Mouse (Mus musculus) MEL (cell line): ENCODE measurements around the gene Creb1. TPM values are rescaled to one million over a fixed set of nuclear protein-coding genes. Genes with fewer than 3 reads are reported as not detected.

Experiments
- DNase-seq: peaks from one replicate; pipeline ENCODE4 v3.0.0; 2011; ENCODE audit warnings: low read depth, low spot score
- H3K27ac ChIP-seq: 2 replicates; pipeline ENCODE4 v1.5.1; 2012; ENCODE audit warnings: low read depth, mild to moderate bottlenecking, control low read depth, low read length, moderate library complexity; ENCODE audit not compliant: control insufficient read depth
- H3K27me3 ChIP-seq, 2 experiments: fragments of 150-350 bp in 1 of 2; sonication (generic) in 1 of 2; 2 replicates each; pipeline ENCODE4 v1.6.1; 2012; ENCODE audit warnings: low read length in 2 of 2, mild to moderate bottlenecking in 2 of 2, improper control_type of control experiment in 1 of 2, moderate library complexity in 1 of 2; ENCODE audit not compliant: insufficient read depth in 2 of 2, control insufficient read depth in 1 of 2
- H3K36me3 ChIP-seq, 2 experiments: 2 replicates each; pipeline ENCODE4 v1.6.1; 2012 to 2014; ENCODE audit warnings: low read length in 2 of 2, improper control_type of control experiment in 1 of 2, inconsistent platforms in 1 of 2, mild to moderate bottlenecking in 1 of 2; ENCODE audit not compliant: insufficient read depth in 2 of 2, control insufficient read depth in 1 of 2
- H3K4me1 ChIP-seq, 2 experiments: fragments of 150-350 bp in 1 of 2; sonication (generic) in 1 of 2; 2 replicates each; pipeline ENCODE4 v1.6.1; 2012; ENCODE audit warnings: low read length in 2 of 2, improper control_type of control experiment in 1 of 2, mild to moderate bottlenecking in 1 of 2; ENCODE audit not compliant: insufficient read depth in 2 of 2, control insufficient read depth in 1 of 2
- H3K4me3 ChIP-seq, 2 experiments: fragments of 150-350 bp in 1 of 2; sonication (generic) in 1 of 2; 2 replicates each; pipeline ENCODE4 v1.5.1; 2012; ENCODE audit warnings: low read depth in 2 of 2, low read length in 2 of 2, mild to moderate bottlenecking in 2 of 2, moderate library complexity in 2 of 2, control low read depth in 1 of 2, improper control_type of control experiment in 1 of 2; ENCODE audit not compliant: control insufficient read depth in 1 of 2, insufficient read depth in 1 of 2
- H3K79me2 ChIP-seq: 2 replicates; pipeline ENCODE4 v1.6.1; 2012; ENCODE audit warnings: mild to moderate bottlenecking, low read length, moderate library complexity; ENCODE audit not compliant: control insufficient read depth, poor library complexity, insufficient read depth
- H3K9ac ChIP-seq: 2 replicates; pipeline ENCODE4 v1.6.1; 2012; ENCODE audit warnings: low read depth, mild to moderate bottlenecking, control low read depth, low read length, moderate library complexity; ENCODE audit not compliant: control insufficient read depth, poor library complexity, severe bottlenecking
- H3K9me3 ChIP-seq: fragments of 150-350 bp; sonication (generic); replicated peaks from 2 replicates; pipeline ENCODE4 v1.6.1; 2012; ENCODE audit warnings: mild to moderate bottlenecking, low read length, improper control_type of control experiment, moderate library complexity; ENCODE audit not compliant: insufficient read depth
- CHD2 ChIP-seq: IDR thresholded peaks from 2 replicates; pipeline ENCODE4 v1.6.1; 2011; ENCODE audit warnings: low read length, improper control_type of control experiment
- CTCF ChIP-seq, 3 experiments: IDR thresholded peaks in 2 of 3; conservative IDR thresholded peaks in 1 of 3; 2 replicates each; pipeline ENCODE4 v1.5.1; 2011 to 2012; ENCODE audit warnings: low read length in 3 of 3, low read depth in 2 of 3, mild to moderate bottlenecking in 2 of 3, improper control_type of control experiment in 1 of 3, inconsistent platforms in 1 of 3, mixed read lengths in 1 of 3, moderate library complexity in 1 of 3; ENCODE audit not compliant: control insufficient read depth in 1 of 3, insufficient read depth in 1 of 3, poor library complexity in 1 of 3, severe bottlenecking in 1 of 3
- E2F4 ChIP-seq: IDR thresholded peaks from 2 replicates; pipeline ENCODE4 v1.6.1; 2011; ENCODE audit warnings: low read depth, low read length, improper control_type of control experiment, borderline replicate concordance
- EP300 ChIP-seq, 2 experiments: IDR thresholded peaks; 2 replicates each; pipeline ENCODE4 v1.6.1; 2011; ENCODE audit warnings: improper control_type of control experiment in 2 of 2, low read length in 2 of 2, low read depth in 1 of 2, mild to moderate bottlenecking in 1 of 2
- ETS1 ChIP-seq: IDR thresholded peaks from 2 replicates; pipeline ENCODE4 v1.6.1; 2012; ENCODE audit warnings: low read depth, mild to moderate bottlenecking, inconsistent platforms, low read length, improper control_type of control experiment, moderate library complexity
- HCFC1 ChIP-seq: IDR thresholded peaks from 2 replicates; pipeline ENCODE4 v1.6.1; 2012; ENCODE audit warnings: low read depth, mild to moderate bottlenecking, inconsistent platforms, low read length, improper control_type of control experiment, moderate library complexity
- JUND ChIP-seq: IDR thresholded peaks from 2 replicates; pipeline ENCODE4 v1.6.1; 2011; ENCODE audit warnings: low read depth, mild to moderate bottlenecking, improper control_type of control experiment, low read length
- KAT2A ChIP-seq: conservative IDR thresholded peaks from 2 replicates; pipeline ENCODE4 v1.6.1; 2012; ENCODE audit warnings: low read depth, low read length, improper control_type of control experiment, inconsistent platforms
- MAFK ChIP-seq: IDR thresholded peaks from 2 replicates; pipeline ENCODE4 v1.6.1; 2011; ENCODE audit warnings: low read depth, mild to moderate bottlenecking, low read length, improper control_type of control experiment, borderline replicate concordance
- MAX ChIP-seq: IDR thresholded peaks from 2 replicates; pipeline ENCODE4 v1.6.1; 2011; ENCODE audit warnings: low read length, improper control_type of control experiment
- MAZ ChIP-seq: IDR thresholded peaks from 2 replicates; pipeline ENCODE4 v1.6.1; 2012; ENCODE audit warnings: low read depth, mild to moderate bottlenecking, inconsistent platforms, low read length, improper control_type of control experiment
- MXI1 ChIP-seq: IDR thresholded peaks from 2 replicates; pipeline ENCODE4 v1.6.1; 2011; ENCODE audit warnings: mild to moderate bottlenecking, low read depth, low read length, improper control_type of control experiment
- MYC ChIP-seq: IDR thresholded peaks from 2 replicates; pipeline ENCODE4 v1.6.1; 2011; ENCODE audit warnings: low read depth, mild to moderate bottlenecking, low read length, improper control_type of control experiment, moderate library complexity
- NELFE ChIP-seq: IDR thresholded peaks from 2 replicates; pipeline ENCODE4 v1.6.1; 2011; ENCODE audit warnings: low read depth, low read length, improper control_type of control experiment
- NRF1 ChIP-seq: IDR thresholded peaks from 2 replicates; pipeline ENCODE4 v1.6.1; 2014; ENCODE audit warnings: low read depth, mild to moderate bottlenecking, inconsistent platforms, low read length, improper control_type of control experiment, moderate library complexity; ENCODE audit not compliant: poor library complexity, insufficient read depth, severe bottlenecking
- POLR2A ChIP-seq, 2 experiments: IDR thresholded peaks; 2 replicates each; pipeline ENCODE4 v1.6.1; 2011 to 2012; ENCODE audit warnings: low read length in 2 of 2, mild to moderate bottlenecking in 2 of 2, control low read depth in 1 of 2, improper control_type of control experiment in 1 of 2, low read depth in 1 of 2, moderate library complexity in 1 of 2; ENCODE audit not compliant: control insufficient read depth in 1 of 2, insufficient read depth in 1 of 2, poor library complexity in 1 of 2
- POLR2AphosphoS2 ChIP-seq: IDR thresholded peaks from 2 replicates; pipeline ENCODE4 v1.6.1; 2011; ENCODE audit warnings: low read length, improper control_type of control experiment
- RCOR1 ChIP-seq: IDR thresholded peaks from 2 replicates; pipeline ENCODE4 v1.6.1; 2012; ENCODE audit warnings: low read depth, mild to moderate bottlenecking, inconsistent platforms, low read length, improper control_type of control experiment
- SIN3A ChIP-seq: IDR thresholded peaks from 2 replicates; pipeline ENCODE4 v1.6.1; 2012; ENCODE audit warnings: low read length, improper control_type of control experiment, inconsistent platforms
- SMC3 ChIP-seq: IDR thresholded peaks from 2 replicates; pipeline ENCODE4 v1.6.1; 2011; ENCODE audit warnings: low read depth, low read length, improper control_type of control experiment
- TAL1 ChIP-seq: IDR thresholded peaks from 2 replicates; pipeline ENCODE4 v1.6.1; 2012; ENCODE audit warnings: mild to moderate bottlenecking, inconsistent platforms, low read length, moderate library complexity, mixed read lengths
- TCF12 ChIP-seq: IDR thresholded peaks from 2 replicates; pipeline ENCODE4 v1.6.1; 2014; ENCODE audit warnings: low read depth, mild to moderate bottlenecking, inconsistent platforms, low read length, improper control_type of control experiment, moderate library complexity
- UBTF ChIP-seq: IDR thresholded peaks from 2 replicates; pipeline ENCODE4 v1.6.1; 2012; ENCODE audit warnings: low read depth, mild to moderate bottlenecking, inconsistent platforms, low read length, improper control_type of control experiment, moderate library complexity, borderline replicate concordance; ENCODE audit not compliant: insufficient read depth
- USF2 ChIP-seq, 2 experiments: IDR thresholded peaks; 2 replicates each; pipeline ENCODE4 v1.6.1; 2011 to 2012; ENCODE audit warnings: improper control_type of control experiment in 2 of 2, low read length in 2 of 2, borderline replicate concordance in 1 of 2, inconsistent platforms in 1 of 2, low read depth in 1 of 2, mild to moderate bottlenecking in 1 of 2; ENCODE audit not compliant: insufficient read depth in 1 of 2
- ZC3H11A ChIP-seq: IDR thresholded peaks from 2 replicates; pipeline ENCODE4 v1.6.1; 2012; ENCODE audit warnings: low read depth, mild to moderate bottlenecking, inconsistent platforms, low read length, improper control_type of control experiment
- ZNF384 ChIP-seq: IDR thresholded peaks from 2 replicates; pipeline ENCODE4 v1.6.1; 2012; ENCODE audit warnings: low read depth, mild to moderate bottlenecking, inconsistent platforms, low read length, improper control_type of control experiment
- polyA plus RNA-seq, 2 experiments: library from polyadenylated mRNA; stranded (reverse) in 1 of 2; unstranded in 1 of 2; fragments of >175 nt in 1 of 2; fragments of >200 nt in 1 of 2; gene quantifications; 2 replicates each; pipeline versions ENCODE4 v1.2.1 to v1.2.4; 2012; ENCODE audit warnings: low replicate concordance in 2 of 2, low read depth in 1 of 2; ENCODE audit not compliant: insufficient read length in 2 of 2, insufficient read depth in 1 of 2, missing spikeins in 1 of 2
- total RNA-seq: library from RNA; depleted of rRNA; stranded (reverse); fragments of 300-350 nt; gene quantifications from 2 replicates; pipeline ENCODE4 v1.2.3, GENCODE M21; 2012

Creb1 gene
- total and polyA plus RNA-seq, 3 experiments = 21.8 to 49.1 (median 22.8) TPM

DNA sequence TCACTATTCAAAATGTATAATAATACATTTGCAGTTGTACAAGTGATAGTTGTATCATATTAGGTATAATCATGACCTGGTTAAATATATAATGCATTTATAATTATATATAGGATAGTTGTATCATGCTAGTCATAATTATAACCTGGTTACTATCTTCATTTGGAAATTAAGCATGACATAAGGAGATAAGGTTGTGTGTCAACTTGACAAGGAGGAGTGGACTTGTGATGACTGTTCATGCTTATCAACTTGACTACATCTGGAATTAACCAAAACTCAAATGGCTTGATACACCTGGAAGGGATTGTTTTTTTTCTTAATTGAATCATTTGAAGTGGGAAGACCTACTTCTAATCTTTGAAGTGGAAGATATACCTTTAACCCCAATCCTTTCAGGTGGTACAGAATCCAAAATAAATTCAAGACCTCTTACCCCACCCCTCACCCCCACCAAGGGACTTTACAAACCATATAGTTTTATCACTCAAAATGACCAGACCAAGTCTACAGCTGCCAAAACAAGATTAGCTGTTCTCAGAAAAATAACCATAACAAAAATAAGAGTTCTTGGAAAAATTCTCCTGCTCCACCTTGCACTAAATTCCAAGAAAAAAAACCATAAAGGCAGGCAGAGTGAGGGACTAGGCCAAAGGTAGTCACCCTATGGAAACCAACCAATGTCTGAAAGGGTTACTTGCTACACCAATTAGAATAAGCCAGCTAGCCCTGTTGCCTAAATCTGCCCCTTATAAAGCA is 30.9 kb upstream of the Creb1 start:
- no peaks in the 10 kb centered on the region for H3K9me3 ChIP-seq
- no peaks in the 10 kb centered on the region for H3K36me3 ChIP-seq
- no peak overlapping the region for H3K27ac ChIP-seq
- H3K27me3 ChIP-seq = no peaks in the 10 kb centered on the region
- H3K4me3 ChIP-seq = no peak overlapping the region
- TF ChIP-seq NELFE (no peak), MXI1 (no peak), TAL1 (no peak), E2F4 (no peak), HCFC1 (no peak), MAFK (no peak), JUND (no peak), TCF12 (no peak), MAZ (no peak), NRF1 (no peak), ETS1 (no peak), USF2 (IDR thresholded peaks at IDR 0.05; ENCODE audit: borderline replicate concordance in 1 of 2, insufficient read depth in 1 of 2, low read depth in 1 of 2, low read length in 2 of 2) (no peak), SIN3A (no peak), ZC3H11A (no peak), MAX (no peak), CTCF (IDR thresholded peaks at IDR 0.05 in 2 of 3, conservative IDR thresholded peaks at IDR 0.05 in 1 of 3; ENCODE audit: control insufficient read depth in 1 of 3, insufficient read depth in 1 of 3, low read depth in 2 of 3, low read length in 3 of 3, poor library complexity in 1 of 3, severe bottlenecking in 1 of 3) (no peak), ZNF384 (no peak), MYC (no peak)
- TF ChIP-seq, all 39 proteins: peak for 0
- Histone ChIP-seq H3K4me1 (no peaks in the 10 kb centered on the region), H3K79me2 (no peaks in the 10 kb centered on the region), H3K9ac (no peak overlapping the region)
- DNase-seq = no peak

DNA sequence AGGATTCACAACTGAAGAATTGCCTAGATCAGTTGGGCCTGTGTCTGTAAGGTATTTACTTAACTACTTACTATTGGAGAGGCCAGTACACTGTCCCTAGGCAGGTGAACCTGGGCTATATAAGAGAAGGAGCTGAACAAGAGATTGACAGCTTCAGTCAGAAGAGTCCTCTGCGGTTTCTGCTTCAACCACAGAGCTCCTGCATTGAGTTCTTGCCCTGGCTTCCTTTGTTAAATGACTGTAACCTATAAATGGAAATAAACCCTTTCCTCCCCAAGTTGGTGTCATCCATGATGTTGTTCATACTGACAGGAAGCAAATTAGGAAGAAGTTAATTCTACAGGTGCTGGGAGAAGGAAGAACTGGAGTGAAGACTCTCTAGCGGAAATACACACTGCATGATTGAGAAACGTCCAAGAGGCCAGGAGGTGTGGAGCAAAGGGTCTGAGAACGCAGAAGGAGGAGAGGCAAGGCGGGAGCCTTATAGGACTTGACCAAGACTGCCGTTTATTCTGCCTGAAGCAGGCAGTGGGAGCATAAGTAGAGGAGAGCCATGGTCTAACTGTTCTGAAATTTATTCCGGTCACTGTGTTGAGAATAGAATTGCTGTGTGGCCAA is 23.9 kb upstream of the Creb1 start:
- Histone ChIP-seq H3K27ac (no peak overlapping the region), H3K9me3 (no peaks in the 10 kb centered on the region), H3K36me3 (no peaks in the 10 kb centered on the region), H3K27me3 (no peaks in the 10 kb centered on the region), H3K4me1 (no peaks in the 10 kb centered on the region), H3K9ac (no peak overlapping the region), H3K79me2 (no peaks in the 10 kb centered on the region), H3K4me3 (no peak overlapping the region)
- TF ChIP-seq POLR2A (IDR thresholded peaks at IDR 0.05; ENCODE audit: control insufficient read depth in 1 of 2, insufficient read depth in 1 of 2, low read depth in 1 of 2, low read length in 2 of 2, poor library complexity in 1 of 2) = no peak
- no peak for TF ChIP-seq NRF1
- no peak for TF ChIP-seq KAT2A
- no peak for TF ChIP-seq RCOR1
- no peak for TF ChIP-seq ZC3H11A
- TF ChIP-seq SMC3 = no peak
- TF ChIP-seq EP300 (IDR thresholded peaks at IDR 0.05; ENCODE audit: low read depth in 1 of 2, low read length in 2 of 2) = no peak
- no peak for TF ChIP-seq TAL1
- no peak for TF ChIP-seq NELFE
- TF ChIP-seq MAX = no peak
- TF ChIP-seq POLR2AphosphoS2 = no peak
- TF ChIP-seq MXI1 = no peak
- no peak for TF ChIP-seq CHD2
- TF ChIP-seq UBTF = no peak
- no peak for TF ChIP-seq HCFC1
- no peak for DNase-seq
